Mouse (Mus musculus) limb, embryonic 11.5 days (tissue): ENCODE data around the gene Clock. TPM values are rescaled to one million over a fixed set of nuclear protein-coding genes. Genes with fewer than 3 reads are reported as not detected.

Source experiments
- ATAC-seq: fragments of 200-750 bp; cut with Nextera tagmentation; 2 replicates; pipeline ENCODE4 v1.8.0; 2017; ENCODE audit warnings: low read depth; ENCODE audit not compliant: insufficient number of reproducible peaks, low FRiP score, low TSS enrichment
- DNase-seq: peaks from one replicate; pipeline ENCODE4 v3.0.0-alpha.2; 2015; ENCODE audit warnings: low spot score
- H3K27ac ChIP-seq: fragments of 300-500 bp; sonication (generic); replicated peaks from 2 replicates; pipeline ENCODE4 v1.5.1; 2014; ENCODE audit warnings: low read depth, mild to moderate bottlenecking, low read length
- H3K27me3 ChIP-seq: fragments of 300-500 bp; sonication (generic); 2 replicates; pipeline ENCODE4 v1.6.1; 2014; ENCODE audit warnings: mild to moderate bottlenecking, low read length, mixed read lengths; ENCODE audit not compliant: control insufficient read depth, insufficient read depth
- H3K36me3 ChIP-seq: fragments of 300-500 bp; sonication (generic); 2 replicates; pipeline ENCODE4 v1.6.1; 2014; ENCODE audit warnings: mild to moderate bottlenecking, low read length, moderate library complexity, mixed read lengths; ENCODE audit not compliant: control insufficient read depth, insufficient read depth
- H3K4me1 ChIP-seq: fragments of 300-500 bp; sonication (generic); 2 replicates; pipeline ENCODE4 v1.6.1; 2014; ENCODE audit warnings: low read length, mixed read lengths; ENCODE audit not compliant: control insufficient read depth, insufficient read depth
- H3K4me2 ChIP-seq: fragments of 300-500 bp; sonication (generic); 2 replicates; pipeline ENCODE4 v1.6.1; 2014; ENCODE audit warnings: low read depth, mild to moderate bottlenecking, moderate library complexity; ENCODE audit not compliant: severe bottlenecking
- H3K4me3 ChIP-seq: fragments of 300-500 bp; sonication (generic); 2 replicates; pipeline ENCODE4 v1.5.1; 2014; ENCODE audit warnings: low read depth, low read length
- H3K9ac ChIP-seq: fragments of 300-500 bp; sonication (generic); 2 replicates; pipeline ENCODE4 v1.6.1; 2014; ENCODE audit warnings: mild to moderate bottlenecking, low read length
- H3K9me3 ChIP-seq: fragments of 300-500 bp; sonication (generic); 2 replicates; pipeline ENCODE4 v1.6.1; 2016; ENCODE audit warnings: low read length; ENCODE audit not compliant: control insufficient read depth
- WGBS: fragments of 180-500 bp; shearing (Covaris S2); extraction: QIAGEN DNeasy Blood & Tissue Kit; methylation state at CpG from one replicate; pipeline ENCODE4 v1.1.7; 2014; 5-methylcytosine and 5-hydroxymethylcytosine counted together
- polyA plus RNA-seq: library from polyadenylated mRNA; unstranded; fragments of >200 nt; fragmentation: Nextera tagmentation; extraction: Ambion mirVana; gene quantifications from 2 replicates; pipeline ENCODE4 v1.2.1, GENCODE M21; 2014

Gene Clock
- polyA plus RNA-seq, 1 experiment from 2014 or later: 13.0 TPM

DNA sequence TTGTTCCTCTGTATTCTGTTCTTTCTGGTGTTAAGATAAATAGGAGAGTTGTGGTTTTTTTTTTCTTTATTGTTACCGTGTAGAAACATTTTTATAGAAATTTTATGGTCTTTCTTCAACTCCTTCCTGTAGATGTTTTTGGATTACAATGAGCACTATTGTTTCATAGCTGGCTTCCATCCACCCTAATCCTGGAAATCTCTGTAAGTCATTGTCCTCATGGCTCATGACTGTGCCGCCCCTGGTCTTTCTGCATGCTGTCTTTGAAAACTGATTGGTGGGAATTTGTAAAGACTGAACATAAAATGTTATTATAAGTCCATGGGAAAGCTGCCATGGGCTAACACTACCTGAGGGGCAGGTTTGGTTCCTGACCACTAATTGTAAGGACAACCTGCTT lies 22.7 kb upstream of the Clock start:
- 81% methylated on average over 2 of the region's 2 CpGs for WGBS

DNA sequence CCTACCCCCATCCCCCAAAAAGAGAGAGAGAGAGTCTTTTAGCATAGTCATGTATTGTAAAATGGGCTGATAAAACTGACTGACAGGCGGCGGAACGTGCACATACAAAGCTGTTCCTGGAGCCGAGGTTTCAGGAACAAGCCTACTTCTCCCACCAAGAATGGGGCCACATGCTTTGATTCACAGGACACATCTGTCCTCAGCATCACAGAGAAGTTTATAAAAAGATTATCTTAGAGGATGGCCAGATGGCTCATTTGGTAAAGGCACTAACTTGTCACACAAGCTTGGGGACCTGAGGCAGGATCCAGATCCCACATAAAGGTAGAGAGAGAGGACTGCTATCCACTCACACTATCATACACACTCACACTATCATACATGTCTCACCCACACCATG lies 20.5 kb upstream of the Clock start:
- Histone ChIP-seq H3K27ac (no peak overlapping the region), H3K36me3 (no peaks in the 10 kb centered on the region), H3K4me1 (no peaks in the 10 kb centered on the region), H3K27me3 (no peaks in the 10 kb centered on the region), H3K9ac (no peak overlapping the region), H3K4me3 (no peak overlapping the region), H3K9me3 (no peaks in the 10 kb centered on the region), H3K4me2 (no peak overlapping the region)
- DNase-seq (no peak), ATAC-seq (no peak)
- WGBS: 92% methylated on average over 4 of the region's 4 CpGs

More for the DNA sequence above, 22.7 kb upstream of the Clock start:
- Histone ChIP-seq H3K9ac (no peak overlapping the region), H3K36me3 (no peaks in the 10 kb centered on the region), H3K27me3 (no peaks in the 10 kb centered on the region), H3K9me3 (no peaks in the 10 kb centered on the region), H3K4me1 (no peaks in the 10 kb centered on the region), H3K27ac (no peak overlapping the region), H3K4me2 (no peak overlapping the region), H3K4me3 (no peak overlapping the region)
- DNase-seq: no peak
- no peak for ATAC-seq

DNA sequence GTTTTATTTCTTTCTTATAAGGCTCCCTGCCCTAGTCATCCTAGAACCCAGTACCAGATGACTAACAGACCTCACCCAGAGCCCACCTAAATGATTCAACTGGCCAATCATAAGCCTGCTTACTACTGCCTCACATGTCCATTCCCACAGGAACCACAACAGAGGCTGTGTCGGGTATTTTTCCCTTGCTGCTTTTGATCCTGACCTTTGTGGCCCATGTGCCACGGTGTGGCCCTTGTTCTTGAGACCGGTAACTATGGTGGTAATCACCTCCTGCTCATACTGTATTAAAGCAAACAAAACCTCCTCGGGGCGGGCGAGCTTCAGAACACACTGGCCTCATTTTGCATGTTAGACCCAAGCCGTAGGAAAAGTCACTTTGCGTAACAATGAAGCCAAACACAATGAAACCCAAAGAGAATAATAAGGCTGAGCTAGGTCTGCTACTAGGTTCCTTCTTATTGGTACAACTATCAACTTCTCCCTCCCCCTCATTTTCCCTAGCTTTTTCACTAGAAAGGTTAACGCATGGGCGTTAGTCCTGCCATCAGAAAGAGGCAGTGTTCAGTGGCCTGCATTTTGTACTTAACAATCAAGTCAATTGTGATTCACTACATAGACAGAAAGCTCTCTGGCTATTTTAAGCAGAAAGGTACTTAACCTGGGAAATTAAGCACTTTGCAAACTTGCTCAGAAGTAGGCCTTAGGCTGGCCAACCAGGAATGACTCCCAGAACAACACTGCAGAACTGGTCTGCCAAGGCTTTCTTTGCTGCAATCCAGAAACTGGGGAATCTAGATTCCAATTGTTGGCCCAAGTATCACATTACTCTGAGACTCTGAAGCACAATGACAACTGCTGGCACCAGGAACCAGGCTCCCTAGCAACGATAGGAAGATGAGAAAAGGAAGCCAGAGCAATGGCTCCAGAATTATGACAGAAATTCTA lies 16.9 kb upstream of the Clock start:
- H3K36me3 ChIP-seq: no peaks in the 10 kb centered on the region
- H3K27ac ChIP-seq: no peak overlapping the region
- H3K4me3 ChIP-seq: no peak overlapping the region
- H3K4me2 ChIP-seq: no peak overlapping the region
- no peak for ATAC-seq
- H3K4me1 ChIP-seq: no peaks in the 10 kb centered on the region
- H3K27me3 ChIP-seq: no peaks in the 10 kb centered on the region
- 60% methylated on average over 11 of the region's 11 CpGs for WGBS
- DNase-seq: no peak
- no peak overlapping the region for H3K9ac ChIP-seq
- no peaks in the 10 kb centered on the region for H3K9me3 ChIP-seq

DNA sequence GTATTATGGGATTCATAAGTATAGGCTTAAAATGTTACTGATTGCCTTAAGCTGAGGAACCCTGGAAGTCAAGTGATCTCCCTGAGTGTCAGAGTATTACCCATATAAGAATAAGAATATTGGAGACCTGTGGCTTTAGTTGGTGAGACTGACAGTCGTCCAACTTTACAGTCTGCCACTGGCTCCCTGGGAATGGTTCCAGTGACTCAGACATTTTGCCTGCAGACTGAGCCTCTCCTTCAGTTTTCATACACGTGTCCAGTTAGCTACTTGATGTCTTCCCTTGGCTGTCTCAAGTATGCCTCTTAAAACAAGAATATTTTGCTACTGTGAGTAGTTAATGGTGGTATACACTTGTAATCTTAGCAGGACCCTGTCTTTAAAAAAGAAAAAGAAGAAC lies 3.6 kb upstream of the Clock start:
- ATAC-seq: no peak
- H3K4me1 ChIP-seq: no peaks in the 10 kb centered on the region
- DNase-seq: no peak
- no peaks in the 10 kb centered on the region for H3K36me3 ChIP-seq
- H3K27me3 ChIP-seq: no peaks in the 10 kb centered on the region
- H3K9me3 ChIP-seq: no peaks in the 10 kb centered on the region
- no peak overlapping the region for H3K9ac ChIP-seq
- no peak overlapping the region for H3K27ac ChIP-seq
- 78% methylated on average over 2 of the region's 2 CpGs for WGBS
- H3K4me2 ChIP-seq: no peak overlapping the region
- no peak overlapping the region for H3K4me3 ChIP-seq

DNA sequence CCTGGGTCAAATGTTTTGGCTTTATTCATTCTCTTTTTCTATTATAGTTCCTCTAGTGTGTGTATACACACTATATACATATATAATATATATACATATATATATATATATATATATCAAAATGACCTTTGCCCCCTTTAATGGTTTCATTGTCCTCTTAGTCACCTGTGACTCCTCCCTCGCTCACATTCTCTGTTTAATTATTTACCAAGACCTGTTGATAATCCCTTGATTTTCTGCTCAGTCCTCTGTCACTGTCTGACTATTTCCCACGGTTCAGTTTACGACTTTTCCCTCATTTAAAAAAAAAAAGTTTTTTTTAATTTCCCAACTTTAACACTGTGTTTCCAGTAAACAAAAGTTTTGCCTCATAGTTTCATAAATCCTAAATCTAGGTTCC lies 1.7 kb upstream of the Clock start:
- Histone ChIP-seq H3K9me3 (no peaks in the 10 kb centered on the region), H3K27me3 (no peaks in the 10 kb centered on the region), H3K27ac (no peak overlapping the region), H3K4me1 (no peaks in the 10 kb centered on the region), H3K36me3 (no peaks in the 10 kb centered on the region), H3K4me3 (no peak overlapping the region), H3K9ac (no peak overlapping the region), H3K4me2 (no peak overlapping the region)
- DNase-seq: no peak
- no peak for ATAC-seq
- WGBS: 70% methylated on average over 3 of the region's 3 CpGs

DNA sequence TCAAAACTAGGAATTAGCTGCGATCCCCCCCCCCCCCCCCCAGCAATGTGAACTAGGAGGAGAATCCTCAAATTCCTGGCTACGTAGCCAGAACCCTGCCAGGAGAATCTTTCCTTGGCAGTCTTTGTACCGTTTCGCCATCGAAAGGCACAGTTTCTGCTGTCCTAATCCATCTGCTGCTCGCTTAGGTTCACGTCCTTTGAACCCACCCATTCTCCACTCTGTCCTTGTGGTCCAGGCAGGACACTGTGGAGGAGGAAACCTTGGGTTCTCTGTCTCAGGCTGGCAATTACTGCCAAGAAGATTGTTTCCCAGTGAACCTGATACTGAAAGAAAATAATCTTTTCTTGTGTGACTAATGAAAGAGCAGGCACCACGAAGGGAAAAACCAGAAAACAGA lies 1.0 kb upstream of the Clock start:
- H3K9ac ChIP-seq: no peak overlapping the region
- no peaks in the 10 kb centered on the region for H3K27me3 ChIP-seq
- H3K27ac ChIP-seq: no peak overlapping the region
- WGBS: 7% methylated on average over 8 of the region's 8 CpGs
- peak overlapping the region; percentile 85 for H3K4me2 ChIP-seq
- H3K36me3 ChIP-seq: no peaks in the 10 kb centered on the region
- no peak for ATAC-seq
- peak overlapping the region; percentile 93; the same call in 1 of the 2 replicates for H3K4me3 ChIP-seq
- no peaks in the 10 kb centered on the region for H3K4me1 ChIP-seq
- H3K9me3 ChIP-seq: no peaks in the 10 kb centered on the region
- no peak for DNase-seq

DNA sequence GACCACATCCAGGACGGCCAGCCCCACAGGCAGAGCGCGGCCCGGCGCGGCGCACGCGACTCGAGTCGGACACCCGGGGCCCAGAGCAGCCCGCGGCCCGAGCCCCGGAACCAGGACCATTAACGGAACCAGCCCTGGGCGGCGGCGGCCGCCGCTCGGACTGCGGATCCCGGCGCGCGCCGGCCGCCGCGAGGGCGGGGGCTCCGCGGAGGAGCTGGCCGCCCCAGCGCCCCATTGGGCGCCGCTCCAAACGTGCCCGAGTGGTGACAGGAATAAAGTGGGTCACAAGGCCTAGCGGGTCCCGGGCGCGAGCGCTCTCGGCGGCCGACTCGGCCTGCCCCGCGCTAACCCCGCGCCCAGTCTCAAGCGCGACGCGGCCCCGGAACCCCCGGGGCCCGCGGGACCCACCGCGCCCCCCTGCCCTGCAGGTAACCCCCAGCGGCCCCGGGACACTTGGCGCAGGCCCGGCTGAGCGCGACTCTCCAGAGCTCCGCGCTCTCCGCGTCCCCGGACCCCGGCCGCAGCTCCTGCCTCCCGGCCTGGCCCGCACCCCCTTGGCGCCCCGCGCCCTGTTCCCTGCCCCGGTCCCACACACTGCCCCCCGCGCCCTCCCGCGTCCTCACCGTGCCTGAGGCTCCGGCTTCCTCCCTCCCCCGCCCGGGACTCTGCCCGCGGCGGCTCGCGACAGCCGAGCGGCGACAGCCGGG lies 694 bp downstream of the Clock start:
- under 1% methylated on average over 71 of the region's 100 CpGs for WGBS
- no peaks in the 10 kb centered on the region for H3K9me3 ChIP-seq
- peak overlapping the region; percentile 85 for H3K4me2 ChIP-seq
- no peaks in the 10 kb centered on the region for H3K36me3 ChIP-seq
- DNase-seq (peak; percentile 72), ATAC-seq (peak; percentile 79)
- H3K9ac ChIP-seq: peak overlapping the region; percentile 86
- peak overlapping the region; percentile 95 for H3K27ac ChIP-seq
- no peaks in the 10 kb centered on the region for H3K27me3 ChIP-seq
- H3K4me3 ChIP-seq: peak overlapping the region; percentile 93
- H3K4me1 ChIP-seq: no peaks in the 10 kb centered on the region

DNA sequence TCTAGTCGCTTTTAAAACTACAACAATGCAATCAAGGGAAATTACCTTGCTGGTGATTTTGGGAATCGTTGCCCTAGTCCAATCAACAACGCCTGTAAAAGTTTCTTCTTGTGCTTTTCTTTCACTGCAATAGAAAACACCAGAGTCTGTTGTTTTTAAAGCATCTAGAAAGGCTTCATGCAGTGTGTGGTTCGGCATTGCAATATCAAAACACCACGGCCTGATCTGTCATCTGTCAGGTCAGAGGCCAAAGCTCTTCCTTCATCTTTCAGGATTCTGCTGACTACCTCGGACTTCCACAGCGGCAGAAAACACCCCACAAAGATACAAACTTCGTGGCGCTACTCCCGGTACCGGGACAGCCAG lies 1.2 kb downstream of the Clock start:
- Histone ChIP-seq H3K9ac (peak overlapping the region; percentile 86), H3K4me2 (peak overlapping the region; percentile 85), H3K4me1 (no peaks in the 10 kb centered on the region), H3K36me3 (no peaks in the 10 kb centered on the region), H3K27ac (no peak overlapping the region; the same call in 1 of the 2 replicates), H3K4me3 (peak overlapping the region; percentile 93), H3K27me3 (no peaks in the 10 kb centered on the region), H3K9me3 (no peaks in the 10 kb centered on the region)
- WGBS: 6% methylated on average over 11 of the region's 11 CpGs
- DNase-seq: no peak
- no peak for ATAC-seq
